32 mouse cellular contexts compared by ENCODE assay signal in genomic region chr6:43159502-43159901, GRCm38 (mm10). TPM values are rescaled to one million over a fixed set of nuclear protein-coding genes. Genes with fewer than 3 reads are reported as not detected.
A peak's percentile ranks its signal among the peaks of the same experiment; 100 is the strongest.
DNase-seq lines count a peak whose midpoint lies in the region; ATAC-seq and TF ChIP-seq lines count a peak whose summit lies in the region.
"Had no signal": no experiment of that assay in that cellular context is flagged by ENCODE, and none has a peak within 500 bp of the region (broad histone marks: within the 10 kb centered on the region; RNA-seq: fewer than 3 reads in every experiment).

No protein-coding gene starts in this region.

- TF ChIP-seq POLR2A in cerebellum, adult 2 months (IDR thresholded peaks at IDR 0.05; ENCODE audit: borderline replicate concordance, insufficient read depth, low read length), result no peak

- H3K9me3 ChIP-seq in hindbrain, postnatal 0 days (ENCODE audit: low read length), result no peaks in the 10 kb centered on the region
- H3K9me3 ChIP-seq in hindbrain, embryonic 11.5 days (ENCODE audit: control insufficient read depth, low read length), result no peaks in the 10 kb centered on the region
- H3K9me3 ChIP-seq: embryonic facial prominence, embryonic 10.5 days; heart, embryonic 12.5 days; hindbrain, embryonic 12.5 days; limb, embryonic 13.5 days; liver, embryonic 13.5 days; midbrain, embryonic 12.5 days; neural tube, embryonic 12.5 days had no signal

- no peak overlapping the region for H3K4me2 ChIP-seq in hindbrain, postnatal 0 days (ENCODE audit: low read depth, low read length)
- H3K4me2 ChIP-seq in hindbrain, embryonic 11.5 days (replicated peaks; ENCODE audit: low read depth, low read length), result no peak overlapping the region
- H3K4me2 ChIP-seq: heart, embryonic 12.5 days; hindbrain, embryonic 12.5 days; limb, embryonic 13.5 days; liver, embryonic 13.5 days; midbrain, embryonic 12.5 days; neural tube, embryonic 12.5 days had no signal

- H3K36me3 ChIP-seq in hindbrain, postnatal 0 days (ENCODE audit: insufficient read depth, low read length), result no peaks in the 10 kb centered on the region
- H3K36me3 ChIP-seq in hindbrain, embryonic 11.5 days (ENCODE audit: control insufficient read depth, insufficient read depth, low read length), result no peaks in the 10 kb centered on the region
- H3K36me3 ChIP-seq: embryonic facial prominence, embryonic 10.5 days; heart, embryonic 12.5 days; hindbrain, embryonic 12.5 days; limb, embryonic 13.5 days; liver, embryonic 13.5 days; midbrain, embryonic 12.5 days; neural tube, embryonic 12.5 days had no signal

- 38% methylated on average over 1 of the region's 1 CpGs for WGBS in hindbrain, postnatal 0 days
- 66% methylated on average over 1 of the region's 1 CpGs for WGBS in hindbrain, embryonic 11.5 days
- 4% methylated on average over 1 of the region's 1 CpGs for WGBS in cerebellum, adult 2 months

- H3K27me3 ChIP-seq in hindbrain, postnatal 0 days (ENCODE audit: insufficient read depth, low read length), result no peaks in the 10 kb centered on the region
- H3K27me3 ChIP-seq in hindbrain, embryonic 11.5 days (ENCODE audit: control insufficient read depth, insufficient read depth, low read length), result no peaks in the 10 kb centered on the region
- H3K27me3 ChIP-seq in cerebellum, adult 2 months (ENCODE audit: control insufficient read depth, insufficient read depth, low read length), result no peaks in the 10 kb centered on the region
- H3K27me3 ChIP-seq: heart, embryonic 12.5 days; hindbrain, embryonic 12.5 days; limb, embryonic 13.5 days; liver, embryonic 13.5 days; midbrain, embryonic 12.5 days; neural tube, embryonic 12.5 days had no signal

- H3K27ac ChIP-seq in hindbrain, postnatal 0 days, result no peak overlapping the region
- no peak overlapping the region for H3K27ac ChIP-seq in hindbrain, embryonic 11.5 days (ENCODE audit: low read depth, low read length)
- no peak overlapping the region for H3K27ac ChIP-seq in cerebellum, adult 2 months (ENCODE audit: insufficient read depth, low read length)
- H3K27ac ChIP-seq: embryonic facial prominence, embryonic 10.5 days; hindbrain, embryonic 12.5 days; kidney, postnatal 0 days; limb, embryonic 13.5 days; liver, embryonic 13.5 days; midbrain, embryonic 12.5 days; neural tube, embryonic 12.5 days had no signal

- TF ChIP-seq CTCF in hindbrain, postnatal 0 days (IDR thresholded peaks at IDR 0.05; ENCODE audit: low read depth), result no peak
- no peak for TF ChIP-seq CTCF in cerebellum, adult 2 months (IDR thresholded peaks at IDR 0.05; ENCODE audit: borderline replicate concordance, insufficient read depth, low read depth, low read length)

- no peak overlapping the region for H3K9ac ChIP-seq in hindbrain, postnatal 0 days (replicated peaks; ENCODE audit: low read length)
- H3K9ac ChIP-seq in hindbrain, embryonic 11.5 days (ENCODE audit: low read depth, low read length), result no peak overlapping the region
- H3K9ac ChIP-seq: heart, embryonic 12.5 days; hindbrain, embryonic 12.5 days; limb, embryonic 13.5 days; liver, embryonic 13.5 days; midbrain, embryonic 12.5 days; neural tube, embryonic 12.5 days had no signal

- H3K4me1 ChIP-seq in hindbrain, postnatal 0 days (ENCODE audit: insufficient read depth, low read length), result no peaks in the 10 kb centered on the region
- no peaks in the 10 kb centered on the region for H3K4me1 ChIP-seq in hindbrain, embryonic 11.5 days (replicated peaks; ENCODE audit: control insufficient read depth, insufficient read depth, low read length)
- H3K4me1 ChIP-seq in cerebellum, adult 2 months (ENCODE audit: control insufficient read depth, insufficient read depth, low read length), result peaks cover 7% of the 10 kb centered on the region; the same call in 1 of the 2 replicates
- H3K4me1 ChIP-seq: embryonic facial prominence, embryonic 10.5 days; heart, embryonic 12.5 days; hindbrain, embryonic 12.5 days; limb, embryonic 13.5 days; liver, embryonic 13.5 days; midbrain, embryonic 12.5 days; neural tube, embryonic 12.5 days had no signal

- peak; percentile 74 for ATAC-seq in cerebellum, adult (ENCODE audit: insufficient number of reproducible peaks, low FRiP score, low TSS enrichment)
- no peak for ATAC-seq in hindbrain, postnatal 0 days
- no peak for ATAC-seq in hindbrain, embryonic 11.5 days (ENCODE audit: low FRiP score)
- ATAC-seq: inflammation-experienced regulatory T-cells, adult 6 months had no signal

- DNase-seq in cerebellum, postnatal 4 days (ENCODE audit: low spot score in 2 of 2), result no peak
- DNase-seq in hindbrain, postnatal 0 days (ENCODE audit: low spot score), result peak; percentile 23
- no peak for DNase-seq in hindbrain, embryonic 11.5 days (ENCODE audit: low spot score)
- peak; percentile 31 to 77 for DNase-seq in cerebellum, adult 2 months
- DNase-seq in cerebellum, postnatal 25 days, result peak; percentile 42 to 61
- no peak for DNase-seq in adrenal gland, adult 18-20 months (ENCODE audit: low spot score in 2 of 2)
- DNase-seq in lung, postnatal 14 days, result no peak
- DNase-seq: adrenal gland, postnatal 25 days; gastrocnemius, postnatal 25 days; heart, adult 18-20 months; heart, postnatal 10 days; kidney, adult 2 months; layer of hippocampus, adult 9-11 months; liver, embryonic 13.5 days; lung, adult 2 months; right cerebral cortex, postnatal 4 days; thymus, postnatal 25 days had no signal

- H3K4me3 ChIP-seq in hindbrain, postnatal 0 days (ENCODE audit: low read length), result no peak overlapping the region
- no peak overlapping the region for H3K4me3 ChIP-seq in hindbrain, embryonic 11.5 days (ENCODE audit: low read depth, low read length)
- no peak overlapping the region for H3K4me3 ChIP-seq in cerebellum, adult 2 months (replicated peaks; ENCODE audit: insufficient read depth, low read depth, low read length)
- H3K4me3 ChIP-seq: embryonic facial prominence, embryonic 10.5 days; heart, embryonic 12.5 days; hindbrain, embryonic 12.5 days; limb, embryonic 13.5 days; liver, embryonic 13.5 days; midbrain, embryonic 12.5 days; neural tube, embryonic 12.5 days had no signal

RNA-seq across cellular contexts. Expression of gene Olfr437, which starts 3.6 kb away (rescaled TPM):
- total RNA-seq in hindbrain, postnatal 0 days (2014; rRNA removed), result not detected in 2 replicates
- polyA plus RNA-seq in hindbrain, postnatal 0 days (2015; fragmentation: Nextera tagmentation; extraction: Ambion mirVana), result not detected in 2 replicates
- polyA plus RNA-seq in hindbrain, embryonic 11.5 days (2014; fragmentation: Nextera tagmentation; extraction: Ambion mirVana), result not detected in 2 replicates
- not detected in 2 replicates for polyA plus RNA-seq in cerebellum, adult 2 months (2012; rRNA removed)
- total RNA-seq in adrenal gland, adult 18-20 months (2021), result not detected
- total RNA-seq: adrenal gland, postnatal 25 days; gastrocnemius, postnatal 25 days; heart, adult 18-20 months; heart, postnatal 10 days; left cerebral cortex, adult 18-20 months; left cerebral cortex, postnatal 25 days; megakaryocyte, adult 5-6 weeks had no signal
- polyA plus RNA-seq: cortical plate, adult 2 months; embryonic facial prominence, embryonic 10.5 days; heart, embryonic 12.5 days; hindbrain, embryonic 12.5 days; inflammation-experienced regulatory T-cells, adult 6 months; kidney, adult 2 months; kidney, postnatal 0 days; large intestine, adult 2 months; limb, embryonic 13.5 days; liver, embryonic 13.5 days; lung, adult 2 months; midbrain, embryonic 12.5 days; neural tube, embryonic 12.5 days; stomach, embryonic 14.5 days had no signal

RNA-seq across cellular contexts. Expression of gene Olfr13, which starts 12.4 kb away (rescaled TPM):
- total RNA-seq in hindbrain, postnatal 0 days (2014; rRNA removed), result 0.05 TPM in 1 of 2 replicates, not detected in the other
- not detected in 2 replicates for polyA plus RNA-seq in hindbrain, postnatal 0 days (2015; fragmentation: Nextera tagmentation; extraction: Ambion mirVana)
- not detected in 2 replicates for polyA plus RNA-seq in hindbrain, embryonic 11.5 days (2014; fragmentation: Nextera tagmentation; extraction: Ambion mirVana)
- not detected in 2 replicates for polyA plus RNA-seq in cerebellum, adult 2 months (2012; rRNA removed)
- total RNA-seq in adrenal gland, adult 18-20 months (2021), result not detected
- total RNA-seq: adrenal gland, postnatal 25 days; gastrocnemius, postnatal 25 days; heart, adult 18-20 months; heart, postnatal 10 days; left cerebral cortex, adult 18-20 months; left cerebral cortex, postnatal 25 days had no signal
- polyA plus RNA-seq: cortical plate, adult 2 months; embryonic facial prominence, embryonic 10.5 days; heart, embryonic 12.5 days; hindbrain, embryonic 12.5 days; inflammation-experienced regulatory T-cells, adult 6 months; kidney, adult 2 months; kidney, postnatal 0 days; large intestine, adult 2 months; limb, embryonic 13.5 days; liver, embryonic 13.5 days; lung, adult 2 months; midbrain, embryonic 12.5 days; neural tube, embryonic 12.5 days; stomach, embryonic 14.5 days had no signal

RNA-seq across cellular contexts. Expression of gene Olfr237-ps1, which starts 13.1 kb away (rescaled TPM):
- total RNA-seq in hindbrain, postnatal 0 days (2014; rRNA removed), result not detected in 2 replicates
- not detected in 2 replicates for polyA plus RNA-seq in hindbrain, postnatal 0 days (2015; fragmentation: Nextera tagmentation; extraction: Ambion mirVana)
- not detected in 2 replicates for polyA plus RNA-seq in hindbrain, embryonic 11.5 days (2014; fragmentation: Nextera tagmentation; extraction: Ambion mirVana)
- polyA plus RNA-seq in cerebellum, adult 2 months (2012; rRNA removed), result not detected in 2 replicates
- total RNA-seq in adrenal gland, adult 18-20 months (2021), result not detected
- total RNA-seq: adrenal gland, postnatal 25 days; gastrocnemius, postnatal 25 days; heart, adult 18-20 months; heart, postnatal 10 days; left cerebral cortex, adult 18-20 months; left cerebral cortex, postnatal 25 days; megakaryocyte, adult 5-6 weeks had no signal
- polyA plus RNA-seq: cortical plate, adult 2 months; embryonic facial prominence, embryonic 10.5 days; heart, embryonic 12.5 days; hindbrain, embryonic 12.5 days; kidney, adult 2 months; kidney, postnatal 0 days; large intestine, adult 2 months; limb, embryonic 13.5 days; liver, embryonic 13.5 days; lung, adult 2 months; midbrain, embryonic 12.5 days; neural tube, embryonic 12.5 days; stomach, embryonic 14.5 days had no signal

RNA-seq across cellular contexts. Expression of gene Olfr435, which starts 37.4 kb away (rescaled TPM):
- total RNA-seq in hindbrain, postnatal 0 days (2014; rRNA removed), result not detected in 2 replicates
- not detected in 2 replicates for polyA plus RNA-seq in hindbrain, postnatal 0 days (2015; fragmentation: Nextera tagmentation; extraction: Ambion mirVana)
- polyA plus RNA-seq in hindbrain, embryonic 11.5 days (2014; fragmentation: Nextera tagmentation; extraction: Ambion mirVana), result not detected in 2 replicates
- not detected in 2 replicates for polyA plus RNA-seq in cerebellum, adult 2 months (2012; rRNA removed)
- not detected for total RNA-seq in adrenal gland, adult 18-20 months (2021)
- total RNA-seq: adrenal gland, postnatal 25 days; gastrocnemius, postnatal 25 days; heart, adult 18-20 months; heart, postnatal 10 days; left cerebral cortex, adult 18-20 months; left cerebral cortex, postnatal 25 days; megakaryocyte, adult 5-6 weeks had no signal
- polyA plus RNA-seq: cortical plate, adult 2 months; embryonic facial prominence, embryonic 10.5 days; heart, embryonic 12.5 days; hindbrain, embryonic 12.5 days; inflammation-experienced regulatory T-cells, adult 6 months; kidney, adult 2 months; kidney, postnatal 0 days; large intestine, adult 2 months; limb, embryonic 13.5 days; liver, embryonic 13.5 days; lung, adult 2 months; midbrain, embryonic 12.5 days; neural tube, embryonic 12.5 days; stomach, embryonic 14.5 days had no signal

RNA-seq across cellular contexts. Expression of gene Olfr434, which starts 53.3 kb away (rescaled TPM):
- total RNA-seq in hindbrain, postnatal 0 days (2014; rRNA removed), result not detected in 2 replicates
- not detected in 2 replicates for polyA plus RNA-seq in hindbrain, postnatal 0 days (2015; fragmentation: Nextera tagmentation; extraction: Ambion mirVana)
- polyA plus RNA-seq in hindbrain, embryonic 11.5 days (2014; fragmentation: Nextera tagmentation; extraction: Ambion mirVana), result not detected in 2 replicates
- polyA plus RNA-seq in cerebellum, adult 2 months (2012; rRNA removed), result not detected in 2 replicates
- not detected for total RNA-seq in adrenal gland, adult 18-20 months (2021)
- total RNA-seq: adrenal gland, postnatal 25 days; gastrocnemius, postnatal 25 days; heart, adult 18-20 months; heart, postnatal 10 days; left cerebral cortex, adult 18-20 months; left cerebral cortex, postnatal 25 days; megakaryocyte, adult 5-6 weeks had no signal
- polyA plus RNA-seq: cortical plate, adult 2 months; embryonic facial prominence, embryonic 10.5 days; heart, embryonic 12.5 days; hindbrain, embryonic 12.5 days; inflammation-experienced regulatory T-cells, adult 6 months; kidney, adult 2 months; kidney, postnatal 0 days; large intestine, adult 2 months; limb, embryonic 13.5 days; liver, embryonic 13.5 days; lung, adult 2 months; midbrain, embryonic 12.5 days; neural tube, embryonic 12.5 days; stomach, embryonic 14.5 days had no signal

Comparison
In these comparisons a context has a peak if more than half of its experiments do, and no peak if none do; other contexts are left out.
1. DNase-seq: peak in hindbrain, postnatal 0 days (single experiment), cerebellum, adult 2 months (2 of 2) and cerebellum, postnatal 25 days (2 of 2); none in cerebellum, postnatal 4 days (0 of 2), hindbrain, embryonic 11.5 days (single experiment), adrenal gland, adult 18-20 months (0 of 2) and lung, postnatal 14 days (single experiment).